Mouse (Mus musculus): ENCODE data around the gene S100a14. TPM values are rescaled to one million over a fixed set of nuclear protein-coding genes. Genes with fewer than 3 reads are reported as not detected.

Gene S100a14
- polyA plus RNA-seq (2017; shearing (Covaris generic)) = not detected

GRCm38 (mm10) chr3:90526580-90526979 is at the start of gene S100a14:
Gene S100a14, plus strand, starts transcription at chr3:90526856.

GRCm38 (mm10) chr3:90490696-90491256 is 35.9 kb upstream of the S100a14 start, which contains the start of gene Snapin:
Gene Snapin, minus strand, starts transcription at chr3:90491033.

GRCm38 (mm10) chr3:90508950-90509746 is 17.5 kb upstream of the S100a14 start, which contains the start of gene Chtop:
Gene Chtop, minus strand, starts transcription at chr3:90509498.

GRCm38 (mm10) chr3:90513796-90514590 is 12.7 kb upstream of the S100a14 start, which contains the start of the genes S100a1 and S100a13:
Gene S100a1, minus strand, starts transcription at chr3:90514392.
Gene S100a13, plus strand, starts transcription at chr3:90514435.

GRCm38 (mm10) chr3:90537141-90537904 is 10.7 kb downstream of the S100a14 start, which contains the start of gene S100a16:
Gene S100a16, plus strand, starts transcription at chr3:90537254.

GRCm38 (mm10) chr3:90560008-90560628 is 33.5 kb downstream of the S100a14 start, which contains the start of gene S100a3:
Gene S100a3, plus strand, starts transcription at chr3:90560578.

Other genes with a start within 250 kb of the S100a14 start
- gene Gatad2b, start 233.7 kb upstream of the S100a14 start, polyA plus RNA-seq (2017; shearing (Covaris generic)) = 14.9 TPM
- not detected for gene Slc27a3, start 136.9 kb upstream of the S100a14 start, polyA plus RNA-seq (2017; shearing (Covaris generic))
- gene Ints3, start 93.2 kb upstream of the S100a14 start, polyA plus RNA-seq (2017; shearing (Covaris generic)) = 19.2 TPM
- not detected for gene Npr1, start 61.0 kb upstream of the S100a14 start, polyA plus RNA-seq (2017; shearing (Covaris generic))
- gene Ilf2, start 50.7 kb upstream of the S100a14 start, polyA plus RNA-seq (2017; shearing (Covaris generic)) = 105 TPM
- 60.6 TPM for gene Snapin, start 35.8 kb upstream of the S100a14 start, polyA plus RNA-seq (2017; shearing (Covaris generic))
- gene Chtop, start 17.4 kb upstream of the S100a14 start, polyA plus RNA-seq (2017; shearing (Covaris generic)) = 177 TPM
- gene S100a1, start 12.5 kb upstream of the S100a14 start, polyA plus RNA-seq (2017; shearing (Covaris generic)) = 0.63 TPM
- gene S100a13, start 12.4 kb upstream of the S100a14 start, polyA plus RNA-seq (2017; shearing (Covaris generic)) = 79.7 TPM
- gene S100a16, start 10.4 kb downstream of the S100a14 start, polyA plus RNA-seq (2017; shearing (Covaris generic)) = not detected
- gene S100a3, start 33.7 kb downstream of the S100a14 start, polyA plus RNA-seq (2017; shearing (Covaris generic)) = not detected
- gene S100a2, start 63.4 kb downstream of the S100a14 start, polyA plus RNA-seq (2017; shearing (Covaris generic)) = not detected
- gene Gm42674, start 75.0 kb downstream of the S100a14 start, polyA plus RNA-seq (2017; shearing (Covaris generic)) = not detected
- gene S100a4, start 76.9 kb downstream of the S100a14 start, polyA plus RNA-seq (2017; shearing (Covaris generic)) = 1.00 TPM
- gene S100a5, start 81.7 kb downstream of the S100a14 start, polyA plus RNA-seq (2017; shearing (Covaris generic)) = not detected
- 1.1 TPM for gene S100a6, start 86.0 kb downstream of the S100a14 start, polyA plus RNA-seq (2017; shearing (Covaris generic))
- gene S100a7a, start 127.2 kb downstream of the S100a14 start, polyA plus RNA-seq (2017; shearing (Covaris generic)) = not detected
- not detected for gene S100a8, start 142.1 kb downstream of the S100a14 start, polyA plus RNA-seq (2017; shearing (Covaris generic))
- not detected for gene S100a9, start 168.9 kb downstream of the S100a14 start, polyA plus RNA-seq (2017; shearing (Covaris generic))
- gene Pglyrp4, start 200.1 kb downstream of the S100a14 start, polyA plus RNA-seq (2017; shearing (Covaris generic)) = not detected

Data from naive thymus-derived CD4-positive, alpha-beta T cell, adult 5 months (primary cell).